Mouse (Mus musculus) heart, adult 18-20 months (tissue): ENCODE results near the gene Plin2. TPM values are rescaled to one million over a fixed set of nuclear protein-coding genes. Genes with fewer than 3 reads are reported as not detected.

ENCODE experiments used
- DNase-seq, 2 experiments: peaks; one replicate each; pipeline ENCODE4 v3.0.0; 2021 to 2022; ENCODE audit warnings: mixed read lengths in 1 of 2
- long read RNA-seq, 2 experiments: library from polyadenylated mRNA; stranded (forward); transcript quantifications; one replicate each; pipeline ENCODE4 v2.0.0; 2021
- total RNA-seq, 2 experiments: library from RNA; stranded (reverse); gene quantifications; 2 replicates each; pipeline ENCODE4 v1.2.3; 2021

Gene Plin2
- total RNA-seq, result 100 to 1,000 TPM; 116 to 138 TPM
- long read RNA-seq, experiment 1, transcript Plin2-201 (8 exons, 1,888 nt), result major isoform, 92 of 161 reads
- long read RNA-seq, experiment 1, partial matches to known transcripts, result 8 of 161 reads
- long read RNA-seq, experiment 1, other reads (novel, unspliced or antisense), result 60 of 161 reads
- long read RNA-seq, experiment 2, transcript Plin2-201 (8 exons, 1,888 nt), result major isoform, 52 of 68 reads
- long read RNA-seq, experiment 2, partial matches to known transcripts, result 3 of 68 reads
- long read RNA-seq, experiment 2, other reads (novel, unspliced or antisense), result 13 of 68 reads

GRCm38 (mm10) chr4:86669780-86670201 is at the start of gene Plin2:
Gene Plin2 (minus strand): TSS chr4:86670060.
- DNase-seq, result peak; percentile 91 to 92

GRCm38 (mm10) chr4:86718878-86719577 is 49.2 kb upstream of the Plin2 start:
- DNase-seq, result no peak

- DNase-seq, result peak; percentile 27 to 55
Measured at GRCm38 (mm10) chr4:86717176-86717575, 47.3 kb upstream of the Plin2 start.

GRCm38 (mm10) chr4:86715341-86715740 is 45.5 kb upstream of the Plin2 start:
- DNase-seq, result peak; percentile 14 to 30

- peak; percentile 14 to 29 for DNase-seq
Measured at GRCm38 (mm10) chr4:86713518-86713917, 43.7 kb upstream of the Plin2 start.

- DNase-seq, result peak; percentile 71 to 80
Measured at GRCm38 (mm10) chr4:86712751-86713195, 42.9 kb upstream of the Plin2 start.

GRCm38 (mm10) chr4:86710666-86711215 is 40.9 kb upstream of the Plin2 start:
- no peak for DNase-seq

GRCm38 (mm10) chr4:86710034-86710650 is 40.3 kb upstream of the Plin2 start:
- no peak for DNase-seq

- no peak for DNase-seq
Measured at GRCm38 (mm10) chr4:86708801-86709200, 38.9 kb upstream of the Plin2 start.

GRCm38 (mm10) chr4:86699161-86699865 is 29.5 kb upstream of the Plin2 start:
- no peak for DNase-seq

- peak in 1 of 2 experiments; percentile 64 for DNase-seq
Measured at GRCm38 (mm10) chr4:86696890-86697289, 27.0 kb upstream of the Plin2 start.

GRCm38 (mm10) chr4:86695081-86695480 is 25.2 kb upstream of the Plin2 start:
- peak; percentile 77 for DNase-seq

GRCm38 (mm10) chr4:86692931-86693330 is 23.1 kb upstream of the Plin2 start:
- DNase-seq, result no peak

- DNase-seq, result no peak
Measured at GRCm38 (mm10) chr4:86691290-86691689, 21.4 kb upstream of the Plin2 start.

- no peak for DNase-seq
Measured at GRCm38 (mm10) chr4:86690768-86691167, 20.9 kb upstream of the Plin2 start.

- DNase-seq, result peak; percentile 71 to 83
Measured at GRCm38 (mm10) chr4:86690194-86690593, 20.3 kb upstream of the Plin2 start.

GRCm38 (mm10) chr4:86689056-86689735 is 19.3 kb upstream of the Plin2 start:
- DNase-seq, result peak; percentile 55 to 59

- DNase-seq, result peak in 1 of 2 experiments; percentile 51
Measured at GRCm38 (mm10) chr4:86686564-86686963, 16.7 kb upstream of the Plin2 start.

GRCm38 (mm10) chr4:86686009-86686366 is 16.1 kb upstream of the Plin2 start:
- no peak for DNase-seq

- peak in 1 of 2 experiments; percentile 35 for DNase-seq
Measured at GRCm38 (mm10) chr4:86685231-86686008, 15.6 kb upstream of the Plin2 start.

GRCm38 (mm10) chr4:86684806-86685205 is 14.9 kb upstream of the Plin2 start:
- DNase-seq, result no peak
